Mouse (Mus musculus) heart, adult 2 months (tissue): ENCODE measurements at regions not wholly inside any gene's neighbourhood (a gene's known extent, or its start where the extent isn't known, plus 50 kb on each side); places are given as distances from the start of the nearest gene placed in this dataset.

ENCODE experiments used
- DNase-seq, 2 experiments: peaks; one replicate each; pipeline ENCODE4 v3.0.0; 2021
- H3K27ac ChIP-seq: fragments of 200-600 bp; 2 replicates; pipeline ENCODE4 v1.8.1; 2022
- H3K27me3 ChIP-seq: fragments of 200-500 bp; 2 replicates; pipeline ENCODE4 v1.6.1; 2012; ENCODE audit warnings: mild to moderate bottlenecking, low read length, inconsistent platforms, mixed read lengths; ENCODE audit not compliant: control insufficient read depth, insufficient read depth
- H3K36me3 ChIP-seq: fragments of 200-500 bp; 2 replicates; pipeline ENCODE4 v1.6.1; 2012; ENCODE audit warnings: low read length, inconsistent platforms; ENCODE audit not compliant: control insufficient read depth, insufficient read depth
- H3K4me1 ChIP-seq: fragments of 200-500 bp; 2 replicates; pipeline ENCODE4 v1.6.1; 2011; ENCODE audit warnings: low read length; ENCODE audit not compliant: control insufficient read depth, insufficient read depth
- H3K4me3 ChIP-seq: fragments of 200-600 bp; 2 replicates; pipeline ENCODE4 v1.8.1; 2022
- H3K79me2 ChIP-seq: fragments of 200-500 bp; replicated peaks from 2 replicates; pipeline ENCODE4 v1.6.1; 2012; ENCODE audit warnings: mild to moderate bottlenecking, inconsistent platforms, low read length, moderate library complexity, mixed read lengths; ENCODE audit not compliant: control insufficient read depth, insufficient read depth
- H3K9ac ChIP-seq: fragments of 200-500 bp; 2 replicates; pipeline ENCODE4 v1.6.1; 2012; ENCODE audit warnings: low read depth, mild to moderate bottlenecking, control low read depth, inconsistent platforms, low read length, mixed read lengths
- CTCF ChIP-seq: fragments of 200-600 bp; IDR thresholded peaks from 2 replicates; pipeline ENCODE4 v1.8.1; 2022; ENCODE audit warnings: antibody characterized with exemption, mild to moderate bottlenecking, moderate library complexity
- EP300 ChIP-seq: fragments of 200-500 bp; IDR thresholded peaks from 2 replicates; pipeline ENCODE4 v1.6.1; 2011; ENCODE audit warnings: low read depth, low read length, control low read depth; ENCODE audit not compliant: insufficient read depth
- POLR2A ChIP-seq: fragments of 200-500 bp; IDR thresholded peaks from 2 replicates; pipeline ENCODE4 v1.6.1; 2011; ENCODE audit warnings: mild to moderate bottlenecking, low read depth, low read length, control low read depth; ENCODE audit not compliant: insufficient read depth
- WGBS: fragments of 180-500 bp; shearing (Covaris S2); methylation state at CpG from one replicate; pipeline ENCODE4 v1.1.7; 2018; 5-methylcytosine and 5-hydroxymethylcytosine counted together
- intact Hi-C: fragments of 180-260 bp; cut with DNase I; formaldehyde crosslinking; loops from one replicate; pipeline ENCODE4 v1.15.1; 2025

- DNase-seq = no peak
- intact Hi-C loops = no loop called here
- WGBS = 79% methylated on average over 3 of the region's 3 CpGs
- Histone ChIP-seq H3K79me2 (no peaks in the 10 kb centered on the region), H3K36me3 (no peaks in the 10 kb centered on the region), H3K4me3 (no peak overlapping the region), H3K27ac (no peak overlapping the region), H3K9ac (no peak overlapping the region), H3K27me3 (no peaks in the 10 kb centered on the region), H3K4me1 (peaks cover 2% of the 10 kb centered on the region)
- TF ChIP-seq EP300 (no peak), POLR2A (no peak), CTCF (no peak)
Measured at GRCm38 (mm10) chr10:21819686-21820085, 62.3 kb upstream of the Sgk1 start.

- intact Hi-C loops = no loop called here
- Histone ChIP-seq H3K27ac (no peak overlapping the region), H3K36me3 (no peaks in the 10 kb centered on the region), H3K9ac (no peak overlapping the region), H3K79me2 (no peaks in the 10 kb centered on the region), H3K27me3 (no peaks in the 10 kb centered on the region), H3K4me1 (peaks cover 2% of the 10 kb centered on the region), H3K4me3 (no peak overlapping the region)
- DNase-seq = no peak
- TF ChIP-seq POLR2A = no peak
- TF ChIP-seq CTCF = no peak
- no peak for TF ChIP-seq EP300
- WGBS = 60% methylated on average over 5 of the region's 5 CpGs
Measured at GRCm38 (mm10) chr10:21821421-21821820, 60.6 kb upstream of the Sgk1 start.

GRCm38 (mm10) chr10:21824418-21825025 lies 57.5 kb upstream of the Sgk1 start:
- intact Hi-C loops = no loop called here
- TF ChIP-seq POLR2A = no peak
- TF ChIP-seq CTCF = no peak
- TF ChIP-seq EP300 = no peak
- H3K79me2 ChIP-seq = no peaks in the 10 kb centered on the region
- H3K36me3 ChIP-seq = no peaks in the 10 kb centered on the region
- no peak overlapping the region for H3K9ac ChIP-seq
- H3K4me1 ChIP-seq = peaks cover 7% of the 10 kb centered on the region
- no peak overlapping the region for H3K27ac ChIP-seq
- 86% methylated on average over 12 of the region's 12 CpGs for WGBS
- H3K4me3 ChIP-seq = no peak overlapping the region
- no peaks in the 10 kb centered on the region for H3K27me3 ChIP-seq
- no peak for DNase-seq

GRCm38 (mm10) chr10:21826793-21827504 lies 55.0 kb upstream of the Sgk1 start:
- Histone ChIP-seq H3K79me2 (no peaks in the 10 kb centered on the region), H3K36me3 (no peaks in the 10 kb centered on the region), H3K9ac (no peak overlapping the region), H3K27me3 (no peaks in the 10 kb centered on the region), H3K27ac (no peak overlapping the region), H3K4me1 (peaks cover 5% of the 10 kb centered on the region), H3K4me3 (no peak overlapping the region)
- no peak for TF ChIP-seq CTCF
- no peak for TF ChIP-seq POLR2A
- no peak for TF ChIP-seq EP300
- intact Hi-C loops = no loop called here
- no peak for DNase-seq
- 56% methylated on average over 5 of the region's 5 CpGs for WGBS

GRCm38 (mm10) chr10:21827505-21827844 lies 54.5 kb upstream of the Sgk1 start:
- H3K27me3 ChIP-seq = no peaks in the 10 kb centered on the region
- TF ChIP-seq POLR2A = no peak
- H3K27ac ChIP-seq = no peak overlapping the region
- intact Hi-C loops = no loop called here
- no peak overlapping the region for H3K9ac ChIP-seq
- DNase-seq = no peak
- no peaks in the 10 kb centered on the region for H3K36me3 ChIP-seq
- 47% methylated on average over 3 of the region's 3 CpGs for WGBS
- H3K4me1 ChIP-seq = peaks cover 5% of the 10 kb centered on the region
- no peaks in the 10 kb centered on the region for H3K79me2 ChIP-seq
- H3K4me3 ChIP-seq = no peak overlapping the region

- 85% methylated on average over 9 of the region's 9 CpGs for WGBS
- intact Hi-C loops = no loop called here
- DNase-seq = no peak
- no peak overlapping the region for H3K9ac ChIP-seq
- no peaks in the 10 kb centered on the region for H3K36me3 ChIP-seq
- no peaks in the 10 kb centered on the region for H3K79me2 ChIP-seq
- no peaks in the 10 kb centered on the region for H3K27me3 ChIP-seq
- H3K4me1 ChIP-seq = peaks cover 5% of the 10 kb centered on the region
- no peak overlapping the region for H3K4me3 ChIP-seq
- H3K27ac ChIP-seq = no peak overlapping the region
- TF ChIP-seq CTCF (no peak), EP300 (no peak), POLR2A (no peak)
Measured at GRCm38 (mm10) chr10:21828432-21829061, 53.4 kb upstream of the Sgk1 start.
